Mouse (Mus musculus) midbrain, embryonic 15.5 days (tissue): ENCODE measurements around the gene Ms4a10. TPM values are rescaled to one million over a fixed set of nuclear protein-coding genes. Genes with fewer than 3 reads are reported as not detected.

ENCODE experiments used
- ATAC-seq: fragments of 200-750 bp; cut with Nextera tagmentation; replicated peaks from 2 replicates; pipeline ENCODE4 v1.8.0; 2017; ENCODE audit warnings: moderate TSS enrichment
- H3K27ac ChIP-seq: fragments of 300-500 bp; sonication (generic); 2 replicates; pipeline ENCODE4 v1.5.1; 2015; ENCODE audit warnings: mild to moderate bottlenecking, inconsistent platforms
- H3K27me3 ChIP-seq: fragments of 300-500 bp; sonication (generic); replicated peaks from 2 replicates; pipeline ENCODE4 v1.6.1; 2015; ENCODE audit warnings: inconsistent platforms
- H3K36me3 ChIP-seq: fragments of 300-500 bp; sonication (generic); replicated peaks from 2 replicates; pipeline ENCODE4 v1.6.1; 2015; ENCODE audit warnings: inconsistent platforms
- H3K4me1 ChIP-seq: fragments of 300-500 bp; sonication (generic); 2 replicates; pipeline ENCODE4 v1.6.1; 2015; ENCODE audit warnings: inconsistent platforms
- H3K4me2 ChIP-seq: fragments of 300-500 bp; sonication (generic); 2 replicates; pipeline ENCODE4 v1.6.1; 2015; ENCODE audit warnings: inconsistent platforms, mild to moderate bottlenecking, moderate library complexity
- H3K4me3 ChIP-seq: fragments of 300-500 bp; sonication (generic); 2 replicates; pipeline ENCODE4 v1.5.1; 2015; ENCODE audit warnings: mild to moderate bottlenecking, inconsistent platforms
- H3K9ac ChIP-seq: fragments of 300-500 bp; sonication (generic); 2 replicates; pipeline ENCODE4 v1.6.1; 2015; ENCODE audit warnings: mild to moderate bottlenecking, inconsistent platforms
- H3K9me3 ChIP-seq: fragments of 300-500 bp; sonication (generic); 2 replicates; pipeline ENCODE4 v1.6.1; 2016; ENCODE audit warnings: inconsistent platforms
- WGBS: fragments of 180-500 bp; shearing (Covaris S2); methylation state at CpG from one replicate; pipeline ENCODE4 v1.1.7; 2015; ENCODE audit warnings: mixed read lengths; 5-methylcytosine and 5-hydroxymethylcytosine counted together
- polyA plus RNA-seq: library from polyadenylated mRNA; unstranded; fragments of >200 nt; fragmentation: Nextera tagmentation; extraction: Ambion mirVana; gene quantifications from 2 replicates; pipeline ENCODE4 v1.2.1, GENCODE M21; 2015

Gene Ms4a10
- polyA plus RNA-seq, 1 experiment from 2014 or later, result not detected

GRCm38 (mm10) chr19:10952021-10952939 is 22.2 kb downstream of the Ms4a10 start:
- no peak for ATAC-seq
- 42% methylated on average over 11 of the region's 11 CpGs for WGBS

DNA sequence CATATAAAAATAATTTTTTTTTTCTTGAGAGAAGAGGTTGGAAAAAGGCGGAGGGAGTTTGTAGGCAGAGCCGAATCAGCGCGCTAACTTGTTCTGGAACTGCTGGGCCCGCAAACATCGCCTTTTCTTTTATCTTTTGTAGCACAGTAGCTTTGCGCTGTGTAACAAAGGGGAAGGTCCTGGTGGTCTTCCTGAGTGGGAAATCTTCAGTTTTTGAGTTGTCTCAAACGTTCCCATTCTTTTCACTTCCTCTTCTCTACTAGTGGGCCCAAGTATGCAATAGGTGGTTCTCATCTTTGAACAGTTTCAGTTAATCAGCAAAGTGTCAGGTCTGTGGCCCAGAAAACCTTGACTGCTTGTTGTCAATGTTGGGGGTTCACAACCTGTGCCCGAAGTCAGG is 24.9 kb downstream of the Ms4a10 start:
- 36% methylated on average over 9 of the region's 9 CpGs for WGBS
- peak overlapping the region; percentile 76 for H3K4me3 ChIP-seq
- peaks cover 31% of the 10 kb centered on the region for H3K4me1 ChIP-seq
- H3K36me3 ChIP-seq, result no peaks in the 10 kb centered on the region
- peak overlapping the region; percentile 100 for H3K4me2 ChIP-seq
- no peaks in the 10 kb centered on the region for H3K9me3 ChIP-seq
- H3K27ac ChIP-seq, result peak overlapping the region; percentile 27; the same call in 1 of the 2 replicates
- ATAC-seq, result no peak; the same call in 1 of the 2 replicates
- 0 out of 2 replicates have a peak overlapping the region, but pooled peaks have one; percentile 11 for H3K9ac ChIP-seq
- H3K27me3 ChIP-seq, result no peaks in the 10 kb centered on the region

More at GRCm38 (mm10) chr19:10952021-10952939, 22.2 kb downstream of the Ms4a10 start:
- no peak overlapping the region for H3K9ac ChIP-seq
- no peaks in the 10 kb centered on the region for H3K36me3 ChIP-seq
- H3K4me1 ChIP-seq, result peaks cover 17% of the 10 kb centered on the region
- no peaks in the 10 kb centered on the region for H3K9me3 ChIP-seq
- H3K27me3 ChIP-seq, result no peaks in the 10 kb centered on the region
- no peak overlapping the region for H3K4me2 ChIP-seq
- H3K4me3 ChIP-seq, result no peak overlapping the region
- H3K27ac ChIP-seq, result peak overlapping the region; percentile 16

GRCm38 (mm10) chr19:10949112-10949511 is 25.4 kb downstream of the Ms4a10 start, which contains the start of gene Ccdc86:
TSS of gene Ccdc86 (minus strand) at chr19:10949266.
- no peaks in the 10 kb centered on the region for H3K27me3 ChIP-seq
- H3K4me3 ChIP-seq, result peak within 1 kb of the TSS; percentile 76
- no peaks in the 10 kb centered on the region for H3K9me3 ChIP-seq
- H3K4me1 ChIP-seq, result peaks cover 31% of the 10 kb centered on the region
- peaks cover 4% of the 10 kb centered on the region; the same call in 1 of the 2 replicates for H3K36me3 ChIP-seq
- ATAC-seq, result peak; percentile 98
- peak within 1 kb of the TSS; percentile 100 for H3K4me2 ChIP-seq
- H3K27ac ChIP-seq, result peak within 1 kb of the TSS; percentile 27; the same call in 1 of the 2 replicates
- WGBS, result under 1% methylated on average over 30 of the region's 30 CpGs
- peak within 1 kb of the TSS; percentile 78 for H3K9ac ChIP-seq

- Histone ChIP-seq H3K27me3 (no peaks in the 10 kb centered on the region), H3K4me1 (peaks cover 31% of the 10 kb centered on the region), H3K4me2 (peak overlapping the region; percentile 100), H3K9me3 (no peaks in the 10 kb centered on the region), H3K27ac (no peak overlapping the region), H3K36me3 (peaks cover 10% of the 10 kb centered on the region; the same call in 1 of the 2 replicates), H3K9ac (peak overlapping the region; percentile 78), H3K4me3 (peak overlapping the region; percentile 76)
- peak; percentile 18 for ATAC-seq
- WGBS, result 1% methylated on average over 20 of the region's 20 CpGs
Observed at GRCm38 (mm10) chr19:10948416-10948815, 26.1 kb downstream of the Ms4a10 start.

- Histone ChIP-seq H3K4me1 (peaks cover 31% of the 10 kb centered on the region), H3K36me3 (peaks cover 19% of the 10 kb centered on the region), H3K27ac (no peak overlapping the region), H3K4me2 (peak overlapping the region; percentile 100), H3K4me3 (peak overlapping the region; percentile 76; the same call in 1 of the 2 replicates), H3K27me3 (no peaks in the 10 kb centered on the region), H3K9ac (0 out of 2 replicates have a peak overlapping the region, but pooled peaks have one; percentile 78), H3K9me3 (no peaks in the 10 kb centered on the region)
- ATAC-seq, result no peak
- WGBS, result 83% methylated on average over 5 of the region's 5 CpGs
Observed at GRCm38 (mm10) chr19:10947219-10947618, 27.3 kb downstream of the Ms4a10 start.

DNA sequence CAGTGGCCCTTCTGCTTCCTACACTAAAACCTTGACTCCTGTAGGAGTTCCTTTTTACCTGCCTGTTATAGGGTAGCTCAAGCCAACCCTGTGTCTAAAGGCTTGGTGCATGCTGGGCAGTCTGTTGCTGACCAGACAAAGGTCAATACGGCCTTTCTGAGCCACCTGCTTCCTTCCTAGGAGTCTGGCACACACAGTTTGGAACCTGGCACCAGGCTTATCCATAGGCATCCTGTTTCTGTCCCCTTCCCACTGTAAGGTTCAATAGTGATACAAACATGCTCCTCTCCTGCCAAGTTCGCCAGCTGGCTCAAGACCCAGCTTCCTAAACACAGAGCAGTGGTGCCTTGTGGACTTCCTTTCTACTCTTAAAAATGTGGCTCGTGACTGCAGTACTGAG is 28.0 kb downstream of the Ms4a10 start:
- no peaks in the 10 kb centered on the region; the same call in 1 of the 2 replicates for H3K27me3 ChIP-seq
- no peaks in the 10 kb centered on the region for H3K9me3 ChIP-seq
- H3K4me3 ChIP-seq, result no peak overlapping the region
- H3K36me3 ChIP-seq, result peaks cover 24% of the 10 kb centered on the region
- H3K4me2 ChIP-seq, result peak overlapping the region; percentile 100; the same call in 1 of the 2 replicates
- no peak overlapping the region for H3K9ac ChIP-seq
- WGBS, result 90% methylated on average over 3 of the region's 3 CpGs
- no peak overlapping the region for H3K27ac ChIP-seq
- H3K4me1 ChIP-seq, result peaks cover 35% of the 10 kb centered on the region
- no peak for ATAC-seq

DNA sequence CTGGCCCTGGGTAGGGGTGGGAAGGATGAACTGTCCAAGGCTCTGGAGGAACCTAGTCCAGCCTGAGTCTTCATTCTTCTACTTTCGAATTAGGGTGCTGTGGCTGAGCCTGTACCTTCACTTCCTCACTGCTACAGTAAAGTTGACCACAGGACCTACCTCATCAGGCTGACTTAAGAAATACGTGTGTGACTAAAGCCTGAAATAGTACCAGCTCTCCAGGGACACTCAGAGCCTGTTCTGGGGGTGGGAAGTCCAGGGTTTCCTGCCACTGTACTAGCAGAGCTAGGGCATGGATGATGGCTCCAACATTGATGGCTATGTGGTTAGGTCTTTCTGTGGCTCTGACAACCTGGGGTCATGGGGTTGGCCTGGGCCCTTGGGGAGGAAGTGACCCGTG is 30.5 kb downstream of the Ms4a10 start:
- WGBS, result 90% methylated on average over 3 of the region's 3 CpGs
- Histone ChIP-seq H3K9me3 (no peaks in the 10 kb centered on the region), H3K4me3 (no peak overlapping the region), H3K27ac (no peak overlapping the region), H3K36me3 (peaks cover 24% of the 10 kb centered on the region), H3K27me3 (no peaks in the 10 kb centered on the region; the same call in 1 of the 2 replicates), H3K4me1 (peaks cover 47% of the 10 kb centered on the region), H3K4me2 (no peak overlapping the region), H3K9ac (no peak overlapping the region)
- no peak for ATAC-seq

DNA sequence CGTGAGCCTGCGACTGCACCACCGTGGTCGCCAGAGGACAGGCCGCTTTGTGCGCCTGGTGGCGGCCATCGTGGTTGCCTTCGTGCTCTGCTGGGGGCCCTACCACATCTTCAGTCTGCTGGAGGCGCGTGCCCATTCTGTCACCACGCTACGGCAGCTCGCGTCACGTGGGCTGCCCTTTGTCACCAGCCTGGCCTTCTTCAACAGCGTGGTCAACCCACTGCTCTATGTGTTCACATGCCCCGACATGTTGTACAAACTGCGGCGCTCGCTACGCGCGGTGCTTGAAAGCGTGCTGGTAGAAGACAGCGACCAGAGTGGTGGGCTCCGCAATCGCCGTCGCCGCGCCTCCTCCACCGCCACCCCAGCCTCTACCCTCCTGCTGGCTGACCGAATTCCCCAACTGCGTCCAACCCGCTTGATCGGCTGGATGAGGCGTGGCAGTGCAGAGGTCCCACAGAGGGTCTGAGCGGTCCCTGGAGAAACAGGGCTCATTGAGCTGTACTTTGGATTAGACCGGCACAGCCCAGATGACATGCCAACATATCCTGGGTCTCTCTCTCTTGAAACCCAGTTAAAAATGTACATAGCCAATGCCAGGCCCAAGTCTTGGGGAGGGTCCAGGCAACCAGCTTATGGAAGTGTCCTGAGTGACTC is 33.5 kb downstream of the Ms4a10 start:
- Histone ChIP-seq H3K9me3 (no peaks in the 10 kb centered on the region), H3K27me3 (no peaks in the 10 kb centered on the region; the same call in 1 of the 2 replicates), H3K27ac (peak overlapping the region; percentile 70), H3K36me3 (peaks cover 24% of the 10 kb centered on the region), H3K4me3 (peak overlapping the region; percentile 32), H3K4me2 (peak overlapping the region; percentile 76), H3K9ac (peak overlapping the region; percentile 47), H3K4me1 (peaks cover 20% of the 10 kb centered on the region)
- peak; percentile 86 for ATAC-seq
- 1% methylated on average over 40 of the region's 40 CpGs for WGBS

GRCm38 (mm10) chr19:10940097-10940800 is 34.2 kb downstream of the Ms4a10 start:
- no peaks in the 10 kb centered on the region for H3K9me3 ChIP-seq
- peak; percentile 93 for ATAC-seq
- H3K27me3 ChIP-seq, result no peaks in the 10 kb centered on the region; the same call in 1 of the 2 replicates
- peaks cover 24% of the 10 kb centered on the region for H3K36me3 ChIP-seq
- H3K4me1 ChIP-seq, result peaks cover 20% of the 10 kb centered on the region
- H3K4me3 ChIP-seq, result peak overlapping the region; percentile 32
- WGBS, result 17% methylated on average over 37 of the region's 37 CpGs
- peak overlapping the region; percentile 47 for H3K9ac ChIP-seq
- peak overlapping the region; percentile 70 for H3K27ac ChIP-seq
- peak overlapping the region; percentile 76 for H3K4me2 ChIP-seq

DNA sequence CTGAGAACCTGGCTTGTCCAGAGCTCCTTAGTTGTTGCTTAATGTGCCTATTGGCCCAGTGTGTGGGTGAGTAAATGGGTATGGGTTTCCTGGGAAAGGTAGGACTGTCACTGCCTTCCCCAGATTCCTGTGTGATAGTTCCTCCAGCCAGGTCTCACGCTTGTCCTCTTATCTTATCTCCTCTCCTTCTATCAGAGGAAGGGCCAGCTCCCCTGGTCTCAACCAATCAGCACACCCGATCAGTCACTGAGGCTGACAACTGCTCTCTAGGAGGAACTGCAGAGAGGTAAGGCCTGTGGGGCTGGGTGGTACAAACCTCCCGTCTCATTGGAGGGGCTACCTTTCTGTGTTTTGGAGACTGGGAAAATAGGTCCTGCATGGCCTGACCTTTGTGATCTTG is 35.7 kb downstream of the Ms4a10 start:
- ATAC-seq, result no peak
- Histone ChIP-seq H3K4me1 (peaks cover 20% of the 10 kb centered on the region), H3K9ac (no peak overlapping the region), H3K36me3 (peaks cover 16% of the 10 kb centered on the region), H3K4me3 (no peak overlapping the region), H3K27me3 (no peaks in the 10 kb centered on the region; the same call in 1 of the 2 replicates), H3K4me2 (no peak overlapping the region), H3K9me3 (no peaks in the 10 kb centered on the region), H3K27ac (no peak overlapping the region)
- 72% methylated on average over 3 of the region's 3 CpGs for WGBS

DNA sequence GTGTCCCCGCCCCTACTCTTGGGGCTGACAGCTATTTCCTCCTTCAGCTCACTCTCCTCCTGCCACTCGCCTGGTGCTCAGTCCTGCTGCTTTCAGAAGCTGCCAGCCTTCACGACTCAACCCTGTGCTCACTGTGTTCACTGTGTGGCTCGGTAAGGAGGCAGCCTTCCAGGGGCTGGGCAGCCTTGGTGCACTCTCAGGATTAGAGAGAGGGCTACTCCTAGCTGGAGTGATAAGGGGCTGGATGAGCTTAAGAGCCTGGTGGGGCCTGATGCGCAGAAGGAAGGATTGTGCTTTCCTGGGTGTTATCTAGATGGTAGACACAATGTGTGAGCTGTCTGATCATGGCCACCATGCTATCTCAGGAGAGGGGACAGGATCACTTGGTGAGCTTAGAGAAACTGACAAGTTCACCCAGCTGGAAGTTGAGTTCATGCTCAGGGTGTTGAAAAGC is 37.3 kb downstream of the Ms4a10 start, which contains the start of gene Ptgdr2:
Gene Ptgdr2 (plus strand): TSS at position 51 of the 454 bp plus-strand sequence.
- ATAC-seq, result no peak
- no peaks in the 10 kb centered on the region; the same call in 1 of the 2 replicates for H3K27me3 ChIP-seq
- peaks cover 20% of the 10 kb centered on the region for H3K4me1 ChIP-seq
- no peaks in the 10 kb centered on the region for H3K9me3 ChIP-seq
- no peak within 1 kb of the TSS for H3K4me2 ChIP-seq
- no peak within 1 kb of the TSS for H3K4me3 ChIP-seq
- H3K27ac ChIP-seq, result no peak within 1 kb of the TSS
- no peak within 1 kb of the TSS for H3K9ac ChIP-seq
- peaks cover 4% of the 10 kb centered on the region for H3K36me3 ChIP-seq
- 69% methylated on average over 5 of the region's 5 CpGs for WGBS
